Mouse (Mus musculus) natural killer cell, adult 2 months (primary cell): ENCODE measurements around the gene Camk1d.
"Not testable (repeated sequence)": the region's sequence is repeated elsewhere in the genome, so short reads cannot be mapped to it uniquely, and the experiment has no call there.

Source experiments
- DNase-seq, 2 experiments: peaks; one replicate each; pipeline ENCODE4 v3.0.0; 2022; ENCODE audit warnings: low spot score in 2 of 2

Gene Camk1d

GRCm38 (mm10) chr2:5614308-5614705 lies 100.0 kb downstream of the Camk1d start:
- no peak for DNase-seq

GRCm38 (mm10) chr2:5613651-5614307 lies 100.5 kb downstream of the Camk1d start:
- peak; percentile 25 to 31 for DNase-seq

GRCm38 (mm10) chr2:5611601-5612000 lies 102.7 kb downstream of the Camk1d start:
- no peak for DNase-seq

- DNase-seq: no peak
Measured at GRCm38 (mm10) chr2:5610521-5610920, 103.8 kb downstream of the Camk1d start.

GRCm38 (mm10) chr2:5607920-5608841 lies 106.1 kb downstream of the Camk1d start:
- DNase-seq: no peak

GRCm38 (mm10) chr2:5605849-5606248 lies 108.5 kb downstream of the Camk1d start:
- no peak for DNase-seq

GRCm38 (mm10) chr2:5602044-5602443 lies 112.3 kb downstream of the Camk1d start:
- no peak for DNase-seq

- DNase-seq: not testable (repeated sequence)
Measured at GRCm38 (mm10) chr2:5601243-5601642, 113.1 kb downstream of the Camk1d start.

- no peak for DNase-seq
Measured at GRCm38 (mm10) chr2:5600183-5600962, 113.9 kb downstream of the Camk1d start.

GRCm38 (mm10) chr2:5599713-5600112 lies 114.6 kb downstream of the Camk1d start:
- DNase-seq: no peak

GRCm38 (mm10) chr2:5598533-5598932 lies 115.8 kb downstream of the Camk1d start:
- no peak for DNase-seq

GRCm38 (mm10) chr2:5596882-5597281 lies 117.4 kb downstream of the Camk1d start:
- DNase-seq: no peak

GRCm38 (mm10) chr2:5595356-5596191 lies 118.7 kb downstream of the Camk1d start:
- DNase-seq: no peak

GRCm38 (mm10) chr2:5592461-5593136 lies 121.7 kb downstream of the Camk1d start:
- DNase-seq: no peak

- DNase-seq: no peak
Measured at GRCm38 (mm10) chr2:5590074-5590473, 124.2 kb downstream of the Camk1d start.

- DNase-seq: no peak
Measured at GRCm38 (mm10) chr2:5589163-5589562, 125.2 kb downstream of the Camk1d start.

GRCm38 (mm10) chr2:5588329-5588982 lies 125.9 kb downstream of the Camk1d start:
- DNase-seq: no peak

- DNase-seq: no peak
Measured at GRCm38 (mm10) chr2:5584318-5585027, 129.8 kb downstream of the Camk1d start.

GRCm38 (mm10) chr2:5579391-5579790 lies 134.9 kb downstream of the Camk1d start:
- DNase-seq: no peak
